Mouse (Mus musculus): ENCODE measurements around the gene Sav1. TPM values are rescaled to one million over a fixed set of nuclear protein-coding genes. Genes with fewer than 3 reads are reported as not detected.

The Sav1 gene
- polyA plus RNA-seq, 1 experiment: 23.2 TPM

GRCm38 (mm10) chr12:69917870-69918269 is 68.9 kb downstream of the Sav1 start:
- H3K4me3 ChIP-seq: no peak overlapping the region
- no peak overlapping the region for H3ac ChIP-seq (ENCODE audit: control insufficient read depth, insufficient read length)
- no peaks in the 10 kb centered on the region for H3K27me3 ChIP-seq (ENCODE audit: control insufficient read depth, insufficient read depth, insufficient read length)
- H3K4me2 ChIP-seq (ENCODE audit: low read depth): no peak overlapping the region
- no peak for TF ChIP-seq CEBPB (IDR thresholded peaks at IDR 0.05; ENCODE audit: insufficient read depth, poor library complexity, severe bottlenecking)
- TF ChIP-seq POLR2AphosphoS2 (IDR thresholded peaks at IDR 0.05; ENCODE audit: insufficient read length, low read depth): no peak
- TF ChIP-seq MYOD1 (IDR thresholded peaks at IDR 0.05; ENCODE audit: control insufficient read depth in 1 of 3, insufficient read length in 2 of 3, low read depth in 2 of 3): no peak
- TF ChIP-seq MAX (IDR thresholded peaks at IDR 0.05; ENCODE audit: low read depth): no peak
- TF ChIP-seq SRF (IDR thresholded peaks at IDR 0.05; ENCODE audit: control insufficient read depth, insufficient read length, low read depth): no peak
- no peak for TF ChIP-seq E2F4 (IDR thresholded peaks at IDR 0.05; ENCODE audit: insufficient read depth)
- TF ChIP-seq REST (IDR thresholded peaks at IDR 0.05; ENCODE audit: insufficient read depth, insufficient read length): no peak
- TF ChIP-seq TCF12 (IDR thresholded peaks at IDR 0.05; ENCODE audit: insufficient read depth, poor library complexity, severe bottlenecking): no peak
- TF ChIP-seq TCF3 (IDR thresholded peaks at IDR 0.05; ENCODE audit: insufficient read length, low read depth): no peak
- TF ChIP-seq POLR2A (IDR thresholded peaks at IDR 0.05; ENCODE audit: insufficient read length, low read depth): no peak
- TF ChIP-seq USF1 (IDR thresholded peaks at IDR 0.05; ENCODE audit: low read depth): no peak
- no peak for TF ChIP-seq MYOG (IDR thresholded peaks at IDR 0.05; ENCODE audit: control insufficient read depth in 1 of 3, insufficient read depth in 1 of 3, insufficient read length in 2 of 3, low read depth in 2 of 3)
- no peaks in the 10 kb centered on the region for H3K36me3 ChIP-seq (ENCODE audit: control insufficient read depth, insufficient read depth)
- H3K79me2 ChIP-seq (ENCODE audit: control insufficient read depth, insufficient read depth): no peaks in the 10 kb centered on the region

Other genes with a start within 250 kb of the Sav1 start
- 0.05 TPM for gene Cdkl1, start 195.7 kb downstream of the Sav1 start, polyA plus RNA-seq (2012; fragmentation: generic; extraction: Trizol)
- 0.36 TPM for gene Atl1, start 94.4 kb downstream of the Sav1 start, polyA plus RNA-seq (2012; fragmentation: generic; extraction: Trizol)
- gene Map4k5, start 93.8 kb downstream of the Sav1 start, polyA plus RNA-seq (2012; fragmentation: generic; extraction: Trizol): 6.1 TPM
- 5.0 TPM for gene Nin, start 126.7 kb upstream of the Sav1 start, polyA plus RNA-seq (2012; fragmentation: generic; extraction: Trizol)
- gene Abhd12b, start 167.1 kb upstream of the Sav1 start, polyA plus RNA-seq (2012; fragmentation: generic; extraction: Trizol): not detected
- gene Pygl, start 244.5 kb upstream of the Sav1 start, polyA plus RNA-seq (2012; fragmentation: generic; extraction: Trizol): 0.02 TPM

Measured in myocyte (in vitro differentiated cells).